27 mouse cellular contexts compared by ENCODE assay signal in the genomic region with DNA sequence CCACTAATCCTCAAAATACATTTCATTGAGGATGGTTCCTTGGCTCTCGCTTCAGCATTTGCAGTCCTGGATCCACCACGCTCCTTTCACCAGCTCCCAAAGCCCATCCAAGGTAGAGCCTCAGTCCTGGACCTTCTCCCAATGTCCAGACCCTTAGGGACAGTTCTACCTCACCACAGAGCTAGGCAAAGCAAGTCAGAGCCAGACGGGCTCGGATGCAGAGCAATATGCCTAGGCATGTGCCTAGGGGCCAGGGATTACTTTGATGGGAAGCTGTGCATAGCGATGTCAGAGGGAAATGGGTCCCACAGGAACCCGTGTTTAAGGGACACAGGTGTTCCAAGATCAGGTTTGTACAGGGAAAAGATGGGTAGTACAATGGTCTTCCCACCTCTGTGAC. TPM values are rescaled to one million over a fixed set of nuclear protein-coding genes. Genes with fewer than 3 reads are reported as not detected.
"Had no signal": no experiment of that assay in that cellular context is flagged by ENCODE, and none has a peak within 500 bp of the region (broad histone marks: within the 10 kb centered on the region; RNA-seq: fewer than 3 reads in every experiment).

No protein-coding gene starts in this region.

- DNase-seq: kidney, adult 18-20 months; kidney, adult 9 months; kidney, postnatal 36 days; layer of hippocampus, postnatal 36 days; liver, postnatal 0 days; lung, embryonic 14.5 days; midbrain, embryonic 14.5 days; right cerebral cortex, adult 18-20 months; right cerebral cortex, postnatal 14 days; right cerebral cortex, postnatal 4 days; thymus, postnatal 25 days had no signal

- H3K27me3 ChIP-seq: limb, embryonic 12.5 days; limb, embryonic 15.5 days; neural tube, embryonic 12.5 days; neural tube, embryonic 15.5 days had no signal

- H3K4me2 ChIP-seq: limb, embryonic 12.5 days; limb, embryonic 15.5 days; liver, embryonic 11.5 days; lung, embryonic 14.5 days; midbrain, embryonic 11.5 days; neural tube, embryonic 12.5 days; neural tube, embryonic 15.5 days had no signal

- H3K27ac ChIP-seq: kidney, postnatal 0 days; left cerebral cortex, adult 2 months; limb, embryonic 12.5 days; limb, embryonic 15.5 days; liver, embryonic 14.5 days; neural tube, embryonic 12.5 days; neural tube, embryonic 15.5 days; stomach, postnatal 0 days had no signal

- H3K4me3 ChIP-seq: left cerebral cortex, adult 2 months; limb, embryonic 12.5 days; limb, embryonic 15.5 days; neural tube, embryonic 12.5 days; neural tube, embryonic 15.5 days had no signal

- H3K36me3 ChIP-seq: limb, embryonic 12.5 days; limb, embryonic 15.5 days; neural tube, embryonic 12.5 days; neural tube, embryonic 15.5 days had no signal

RNA-seq across cellular contexts. Expression of a gene that starts 3.7 kb away (rescaled TPM):
- total RNA-seq: layer of hippocampus, postnatal 10 days; layer of hippocampus, postnatal 36 days; midbrain, postnatal 0 days had no signal
- polyA plus RNA-seq: midbrain, embryonic 14.5 days had no signal

RNA-seq across cellular contexts. Expression of a gene that starts 10.7 kb away (rescaled TPM):
- total RNA-seq: layer of hippocampus, postnatal 10 days; layer of hippocampus, postnatal 36 days; left cerebral cortex, adult 2 months; left cerebral cortex, postnatal 10 days; left cerebral cortex, postnatal 36 days; megakaryocyte progenitor cell, adult 5-6 weeks; megakaryocyte-erythroid progenitor cell, adult 5-6 weeks; midbrain, postnatal 0 days had no signal
- polyA plus RNA-seq: liver, postnatal 0 days; lung, embryonic 14.5 days; midbrain, embryonic 11.5 days; midbrain, embryonic 14.5 days; midbrain, postnatal 0 days had no signal

RNA-seq across cellular contexts. Expression of a gene that starts 53.3 kb away (rescaled TPM):
- total RNA-seq: layer of hippocampus, postnatal 36 days; left cerebral cortex, adult 2 months; left cerebral cortex, postnatal 10 days; left cerebral cortex, postnatal 36 days; megakaryocyte progenitor cell, adult 5-6 weeks; megakaryocyte-erythroid progenitor cell, adult 5-6 weeks had no signal
